ENCODE assay signal across 8 mouse cellular contexts in the genomic region with DNA sequence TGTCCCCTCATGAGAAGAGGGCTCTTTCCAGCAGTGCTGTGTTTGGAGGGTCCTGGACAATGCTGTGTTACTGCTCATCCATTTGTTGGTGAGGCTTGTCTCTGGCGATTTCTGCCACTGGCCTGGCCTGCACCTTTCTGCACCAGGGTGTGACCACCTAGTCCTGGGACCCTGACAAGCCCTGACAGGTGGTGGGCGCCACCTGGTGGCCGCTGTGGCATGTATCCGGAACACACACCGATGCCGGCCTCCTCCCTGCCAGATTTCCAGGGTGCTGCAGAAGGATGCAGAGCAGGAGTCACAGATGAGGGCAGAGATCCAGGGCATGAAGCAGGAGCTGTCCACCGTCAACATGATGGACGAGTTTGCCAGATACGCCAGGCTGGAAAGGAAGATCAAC. TPM values are rescaled to one million over a fixed set of nuclear protein-coding genes. Genes with fewer than 3 reads are reported as not detected.
DNase-seq lines count a peak whose midpoint lies in the region; ATAC-seq and TF ChIP-seq lines count a peak whose summit lies in the region.

No protein-coding gene starts in this region.

- peak; percentile 56 for DNase-seq in MEL (ENCODE audit: low read depth, low spot score)
- peak; percentile 86 for DNase-seq in cerebellum, adult 11-12 months
- peak; percentile 63 for DNase-seq in forebrain, postnatal 0 days
- DNase-seq in hindbrain, embryonic 10.5 days (ENCODE audit: low spot score), result peak; percentile 81
- DNase-seq in layer of hippocampus, postnatal 14 days (ENCODE audit: low spot score in 2 of 2), result peak; percentile 56 to 64
- DNase-seq in lung, postnatal 36 days, result peak; percentile 84
- DNase-seq in right cerebral cortex, adult 2 months (ENCODE audit: low spot score in 2 of 2), result peak; percentile 60 to 62
- peak; percentile 74 for DNase-seq in urinary bladder, postnatal 25 days (ENCODE audit: low spot score)

- WGBS in forebrain, postnatal 0 days, result 20% methylated on average over 9 of the region's 9 CpGs
- 29% methylated on average over 9 of the region's 9 CpGs for WGBS in hindbrain, embryonic 10.5 days

- H3K27ac ChIP-seq in MEL (ENCODE audit: control insufficient read depth, low read depth, low read length), result no peak overlapping the region
- no peak overlapping the region for H3K27ac ChIP-seq in forebrain, postnatal 0 days (ENCODE audit: low read depth, low read length)
- H3K27ac ChIP-seq in hindbrain, embryonic 10.5 days, result no peak overlapping the region

- peak; percentile 71 to 94 (median 78) for TF ChIP-seq CTCF in MEL (IDR thresholded peaks at IDR 0.05 in 2 of 3, conservative IDR thresholded peaks at IDR 0.05 in 1 of 3; ENCODE audit: control insufficient read depth in 1 of 3, insufficient read depth in 1 of 3, low read depth in 2 of 3, low read length in 3 of 3, poor library complexity in 1 of 3, severe bottlenecking in 1 of 3)
- peak; percentile 93 for TF ChIP-seq CTCF in forebrain, postnatal 0 days (IDR thresholded peaks at IDR 0.05; ENCODE audit: low read depth)

- no peaks in the 10 kb centered on the region for H3K27me3 ChIP-seq in MEL (ENCODE audit: control insufficient read depth in 1 of 2, insufficient read depth in 2 of 2, low read length in 2 of 2)
- no peaks in the 10 kb centered on the region for H3K27me3 ChIP-seq in forebrain, postnatal 0 days (ENCODE audit: insufficient read depth, low read length)
- no peaks in the 10 kb centered on the region for H3K27me3 ChIP-seq in hindbrain, embryonic 10.5 days (ENCODE audit: insufficient read depth, poor library complexity, severe bottlenecking)

- TF ChIP-seq POLR2A in MEL (IDR thresholded peaks at IDR 0.05; ENCODE audit: control insufficient read depth in 1 of 2, insufficient read depth in 1 of 2, low read depth in 1 of 2, low read length in 2 of 2, poor library complexity in 1 of 2), result no peak

- no peak overlapping the region for H3K4me2 ChIP-seq in forebrain, postnatal 0 days (ENCODE audit: low read depth)

- peak; percentile 54 for TF ChIP-seq RAD21 in MEL (IDR thresholded peaks at IDR 0.05; ENCODE audit: low read depth, low read length)

- peak; percentile 61 for ATAC-seq in forebrain, postnatal 0 days

- H3K9me3 ChIP-seq in MEL (replicated peaks; ENCODE audit: insufficient read depth, low read length), result no peaks in the 10 kb centered on the region
- H3K9me3 ChIP-seq in forebrain, postnatal 0 days (ENCODE audit: low read length), result no peaks in the 10 kb centered on the region
- no peaks in the 10 kb centered on the region for H3K9me3 ChIP-seq in hindbrain, embryonic 10.5 days

- no peak overlapping the region for H3K4me3 ChIP-seq in MEL (ENCODE audit: control insufficient read depth in 1 of 2, insufficient read depth in 1 of 2, low read depth in 2 of 2, low read length in 2 of 2)
- no peak overlapping the region for H3K4me3 ChIP-seq in forebrain, postnatal 0 days (ENCODE audit: low read depth, low read length)
- no peak overlapping the region for H3K4me3 ChIP-seq in hindbrain, embryonic 10.5 days

- no peak overlapping the region for H3K9ac ChIP-seq in MEL (ENCODE audit: control insufficient read depth, low read depth, low read length, poor library complexity, severe bottlenecking)
- no peak overlapping the region for H3K9ac ChIP-seq in forebrain, postnatal 0 days

- peaks cover 26% of the 10 kb centered on the region for H3K79me2 ChIP-seq in MEL (ENCODE audit: control insufficient read depth, insufficient read depth, low read length, poor library complexity)

- no peak for TF ChIP-seq EP300 in MEL (IDR thresholded peaks at IDR 0.05; ENCODE audit: low read depth in 1 of 2, low read length in 2 of 2)

- peaks cover 0 to 3% of the 10 kb centered on the region in 2 experiments; a peak in 1 of 4 replicates for H3K36me3 ChIP-seq in MEL (ENCODE audit: control insufficient read depth in 1 of 2, insufficient read depth in 2 of 2, low read length in 2 of 2)
- H3K36me3 ChIP-seq in forebrain, postnatal 0 days (ENCODE audit: insufficient read depth), result peaks cover 32% of the 10 kb centered on the region
- peaks cover 52% of the 10 kb centered on the region for H3K36me3 ChIP-seq in hindbrain, embryonic 10.5 days

- H3K4me1 ChIP-seq in MEL (ENCODE audit: control insufficient read depth in 1 of 2, insufficient read depth in 2 of 2, low read length in 2 of 2), result peaks cover 0 to 8% of the 10 kb centered on the region in 2 experiments; a peak in 1 of 4 replicates
- no peaks in the 10 kb centered on the region for H3K4me1 ChIP-seq in forebrain, postnatal 0 days (ENCODE audit: insufficient read depth)
- H3K4me1 ChIP-seq in hindbrain, embryonic 10.5 days (replicated peaks), result peaks cover 7% of the 10 kb centered on the region

TF ChIP-seq in MEL, 35 proteins besides CTCF, POLR2A, EP300 and RAD21:
- TF ChIP-seq TCF12 (IDR thresholded peaks at IDR 0.05; ENCODE audit: low read depth, low read length) (peak; percentile 11; the same call in 1 of the 2 replicates), SMC3 (IDR thresholded peaks at IDR 0.05; ENCODE audit: low read depth, low read length) (peak; percentile 65), ZKSCAN1 (IDR thresholded peaks at IDR 0.05; ENCODE audit: low read depth, low read length) (no peak)

RNA-seq across cellular contexts. Expression of a gene that starts 6.3 kb away (rescaled TPM):
- total RNA-seq in MEL (2012; rRNA removed), result 36.7 and 50.2 TPM in 2 replicates
- 10 to 100 TPM in 1 of 2 experiments, not detected in 1; 41.6 TPM for polyA plus RNA-seq in MEL (2012; ENCODE audit: insufficient read depth in 1 of 2, insufficient read length in 2 of 2, low read depth in 1 of 2, low replicate concordance in 2 of 2, missing spikeins in 1 of 2)
- total RNA-seq in forebrain, postnatal 0 days (2014; rRNA removed), result 178 and 180 TPM in 2 replicates
- polyA plus RNA-seq in forebrain, postnatal 0 days (2015; fragmentation: Nextera tagmentation; extraction: Ambion mirVana), result 157 and 193 TPM in 2 replicates
- 115 and 117 TPM in 2 replicates for polyA plus RNA-seq in hindbrain, embryonic 10.5 days (2016; fragmentation: Nextera tagmentation; extraction: Ambion mirVana)
- 10 to 100 TPM; 64.6 to 76.0 TPM for total RNA-seq in layer of hippocampus, postnatal 14 days (2021)

RNA-seq across cellular contexts. Expression of a gene that starts 24.0 kb away (rescaled TPM):
- total RNA-seq in MEL (2012; rRNA removed), result 185 and 186 TPM in 2 replicates
- polyA plus RNA-seq in MEL (2012; ENCODE audit: insufficient read depth in 1 of 2, insufficient read length in 2 of 2, low read depth in 1 of 2, low replicate concordance in 2 of 2, missing spikeins in 1 of 2), result 100 to 1,000 TPM; 246 to 778 TPM
- total RNA-seq in forebrain, postnatal 0 days (2014; rRNA removed), result 141 and 166 TPM in 2 replicates
- polyA plus RNA-seq in forebrain, postnatal 0 days (2015; fragmentation: Nextera tagmentation; extraction: Ambion mirVana), result 241 and 247 TPM in 2 replicates
- 705 and 803 TPM in 2 replicates for polyA plus RNA-seq in hindbrain, embryonic 10.5 days (2016; fragmentation: Nextera tagmentation; extraction: Ambion mirVana)
- 10 to 100 TPM; 69.3 to 81.1 TPM for total RNA-seq in layer of hippocampus, postnatal 14 days (2021)

RNA-seq across cellular contexts. Expression of a gene that starts 40.5 kb away (rescaled TPM):
- total RNA-seq in MEL (2012; rRNA removed), result 0.07 and 0.12 TPM in 2 replicates
- under 1 TPM in 1 of 2 experiments, not detected in 1; 0.24 TPM for polyA plus RNA-seq in MEL (2012; ENCODE audit: insufficient read depth in 1 of 2, insufficient read length in 2 of 2, low read depth in 1 of 2, low replicate concordance in 2 of 2, missing spikeins in 1 of 2)
- 2.8 and 3.9 TPM in 2 replicates for total RNA-seq in forebrain, postnatal 0 days (2014; rRNA removed)
- polyA plus RNA-seq in forebrain, postnatal 0 days (2015; fragmentation: Nextera tagmentation; extraction: Ambion mirVana), result 1.4 and 2.1 TPM in 2 replicates
- 0.95 and 1.1 TPM in 2 replicates for polyA plus RNA-seq in hindbrain, embryonic 10.5 days (2016; fragmentation: Nextera tagmentation; extraction: Ambion mirVana)
- total RNA-seq in layer of hippocampus, postnatal 14 days (2021), result 1 to 10 TPM; 1.3 to 1.8 TPM

RNA-seq across cellular contexts. Expression of a gene that starts 48.7 kb away (rescaled TPM):
- total RNA-seq in MEL (2012; rRNA removed), result 0.52 and 2.0 TPM in 2 replicates
- polyA plus RNA-seq in MEL (2012; ENCODE audit: insufficient read depth in 1 of 2, insufficient read length in 2 of 2, low read depth in 1 of 2, low replicate concordance in 2 of 2, missing spikeins in 1 of 2), result 1 to 10 TPM in 1 of 2 experiments, not detected in 1; 1.1 TPM
- 0.69 and 0.86 TPM in 2 replicates for total RNA-seq in forebrain, postnatal 0 days (2014; rRNA removed)
- 3.1 and 3.2 TPM in 2 replicates for polyA plus RNA-seq in forebrain, postnatal 0 days (2015; fragmentation: Nextera tagmentation; extraction: Ambion mirVana)
- 3.3 and 3.6 TPM in 2 replicates for polyA plus RNA-seq in hindbrain, embryonic 10.5 days (2016; fragmentation: Nextera tagmentation; extraction: Ambion mirVana)
- 1 to 10 TPM; 1.4 to 2.1 TPM for total RNA-seq in layer of hippocampus, postnatal 14 days (2021)
